Mouse (Mus musculus) heart, adult 2 months (tissue): Measurements from ENCODE around the gene Smg6.

Experiments
- CTCF ChIP-seq: fragments of 200-600 bp; IDR thresholded peaks from 2 replicates; pipeline ENCODE4 v1.8.1; 2022; ENCODE audit warnings: antibody characterized with exemption, mild to moderate bottlenecking, moderate library complexity
- EP300 ChIP-seq: fragments of 200-500 bp; IDR thresholded peaks from 2 replicates; pipeline ENCODE4 v1.6.1; 2011; ENCODE audit warnings: low read depth, low read length, control low read depth; ENCODE audit not compliant: insufficient read depth
- POLR2A ChIP-seq: fragments of 200-500 bp; IDR thresholded peaks from 2 replicates; pipeline ENCODE4 v1.6.1; 2011; ENCODE audit warnings: mild to moderate bottlenecking, low read depth, low read length, control low read depth; ENCODE audit not compliant: insufficient read depth

DNA sequence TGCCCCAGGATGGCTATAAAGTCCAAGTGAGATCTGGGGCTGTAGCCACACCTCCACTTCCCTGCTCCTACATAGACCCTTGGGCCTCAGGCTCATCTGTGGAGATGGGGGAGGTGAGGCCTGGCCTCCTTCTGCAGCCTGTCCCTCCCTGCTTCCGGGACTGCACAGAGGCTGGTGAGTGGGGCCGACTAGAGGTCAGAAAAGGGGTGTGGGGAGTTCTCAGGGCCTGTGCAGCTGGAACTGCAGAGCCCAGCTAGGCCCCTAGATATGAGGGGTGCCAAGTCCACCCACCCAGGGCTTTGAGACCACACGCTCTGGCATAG lies 222.2 kb downstream of the Smg6 start:
- peak; percentile 35 for TF ChIP-seq CTCF
- TF ChIP-seq POLR2A: no peak
- TF ChIP-seq EP300: 0 out of 2 replicates have a peak, but pooled peaks have one; percentile 55
